ENCODE assay signal across 26 mouse cellular contexts in the genomic region with DNA sequence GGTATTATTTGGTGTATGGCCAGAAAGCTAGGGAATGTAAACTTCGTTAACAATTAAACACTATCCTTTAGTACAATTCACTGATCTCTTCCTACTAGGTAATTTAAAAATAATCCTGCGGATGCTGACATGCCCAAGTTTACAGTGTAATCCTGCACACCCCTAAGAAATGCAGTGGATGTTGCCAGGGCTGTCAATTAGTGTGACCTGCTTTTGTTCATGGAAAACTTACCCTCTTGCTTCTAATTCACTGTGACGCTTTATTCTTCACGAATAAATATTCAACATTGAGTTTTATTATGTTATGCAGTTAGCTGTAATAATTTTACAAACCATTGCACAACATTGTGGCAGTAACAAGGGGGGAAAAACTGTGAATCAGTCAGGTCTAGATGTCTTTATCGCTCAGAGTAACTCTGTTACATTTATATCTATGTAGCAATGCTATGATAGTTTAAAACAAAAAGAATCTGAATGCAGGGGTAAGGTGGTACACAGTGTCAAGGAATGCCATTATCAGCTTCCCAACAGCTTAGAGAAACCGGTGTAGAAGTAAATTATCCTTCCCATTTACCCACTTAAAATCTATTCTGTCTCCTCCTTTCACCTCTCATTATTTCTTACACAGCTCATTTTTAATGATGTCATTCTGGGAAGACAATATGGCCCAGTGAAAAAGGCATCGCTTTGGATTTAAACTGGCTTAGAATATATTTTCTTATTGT. TPM values are rescaled to one million over a fixed set of nuclear protein-coding genes. Genes with fewer than 3 reads are reported as not detected.
DNase-seq lines count a peak whose midpoint lies in the region; ATAC-seq and TF ChIP-seq lines count a peak whose summit lies in the region.
"Had no signal": no experiment of that assay in that cellular context is flagged by ENCODE, and none has a peak within 500 bp of the region (broad histone marks: within the 10 kb centered on the region; RNA-seq: fewer than 3 reads in every experiment).

No protein-coding gene starts in this region.

- no peaks in the 10 kb centered on the region for H3K9me3 ChIP-seq in forebrain, embryonic 14.5 days (replicated peaks; ENCODE audit: control insufficient read depth, low read length)
- no peaks in the 10 kb centered on the region for H3K9me3 ChIP-seq in forebrain, postnatal 0 days (ENCODE audit: low read length)
- H3K9me3 ChIP-seq in midbrain, embryonic 16.5 days (replicated peaks; ENCODE audit: control insufficient read depth, low read length, poor library complexity, severe bottlenecking) = no peaks in the 10 kb centered on the region
- H3K9me3 ChIP-seq in midbrain, embryonic 10.5 days (replicated peaks) = no peaks in the 10 kb centered on the region
- no peaks in the 10 kb centered on the region for H3K9me3 ChIP-seq in midbrain, postnatal 0 days (ENCODE audit: low read length)
- H3K9me3 ChIP-seq: embryonic facial prominence, embryonic 15.5 days; heart, embryonic 10.5 days; heart, embryonic 13.5 days had no signal

- H3K27me3 ChIP-seq in forebrain, embryonic 14.5 days (replicated peaks; ENCODE audit: control insufficient read depth, insufficient read depth, low read length) = no peaks in the 10 kb centered on the region
- no peaks in the 10 kb centered on the region for H3K27me3 ChIP-seq in forebrain, postnatal 0 days (ENCODE audit: insufficient read depth, low read length)
- no peaks in the 10 kb centered on the region for H3K27me3 ChIP-seq in midbrain, embryonic 16.5 days (ENCODE audit: control insufficient read depth, insufficient read depth, low read depth, low read length)
- no peaks in the 10 kb centered on the region for H3K27me3 ChIP-seq in midbrain, embryonic 10.5 days (ENCODE audit: low read depth, poor library complexity, severe bottlenecking)
- no peaks in the 10 kb centered on the region for H3K27me3 ChIP-seq in midbrain, postnatal 0 days (ENCODE audit: insufficient read depth, low read length)
- H3K27me3 ChIP-seq: embryonic facial prominence, embryonic 15.5 days; heart, embryonic 13.5 days had no signal

- peak; percentile 33 for DNase-seq in forebrain, embryonic 14.5 days (ENCODE audit: low spot score)
- DNase-seq in forebrain, postnatal 0 days = no peak
- DNase-seq in midbrain, embryonic 10.5 days (ENCODE audit: low spot score) = no peak
- DNase-seq in midbrain, postnatal 0 days (ENCODE audit: low spot score) = no peak
- DNase-seq in retina, postnatal 7 days (ENCODE audit: low read depth, low spot score) = peak; percentile 3
- no peak for DNase-seq in adrenal gland, adult 18-20 months (ENCODE audit: low spot score in 2 of 2)
- DNase-seq in cerebellum, postnatal 36 days = no peak
- DNase-seq: adrenal gland, postnatal 10 days; adrenal gland, postnatal 36 days; cerebellum, adult 11 months; cerebellum, adult 2 months; cerebellum, adult 9-11 months; cerebellum, postnatal 25 days; embryo, embryonic 11 days; gastrocnemius, postnatal 25 days; heart, adult 18-20 months; heart, postnatal 14 days; heart, postnatal 4 days had no signal

- no peak for TF ChIP-seq CTCF in forebrain, postnatal 0 days (IDR thresholded peaks at IDR 0.05; ENCODE audit: low read depth)
- TF ChIP-seq CTCF in midbrain, postnatal 0 days (IDR thresholded peaks at IDR 0.05) = no peak

- H3K27ac ChIP-seq in forebrain, embryonic 14.5 days (ENCODE audit: low read depth, low read length) = no peak overlapping the region
- H3K27ac ChIP-seq in forebrain, postnatal 0 days (ENCODE audit: low read depth, low read length) = no peak overlapping the region
- H3K27ac ChIP-seq in midbrain, embryonic 16.5 days (ENCODE audit: low read length) = no peak overlapping the region
- H3K27ac ChIP-seq in midbrain, embryonic 10.5 days (replicated peaks) = no peak overlapping the region
- H3K27ac ChIP-seq in midbrain, postnatal 0 days (ENCODE audit: low read depth, low read length) = no peak overlapping the region
- H3K27ac ChIP-seq: embryonic facial prominence, embryonic 15.5 days; heart, embryonic 10.5 days; heart, embryonic 13.5 days; hindbrain, embryonic 14.5 days had no signal

- ATAC-seq in forebrain, embryonic 14.5 days = peak; percentile 46; the same call in 1 of the 2 replicates
- ATAC-seq in forebrain, postnatal 0 days = no peak
- ATAC-seq in midbrain, embryonic 16.5 days = peak; percentile 73
- peak; percentile 47; the same call in 1 of the 2 replicates for ATAC-seq in midbrain, postnatal 0 days (ENCODE audit: low FRiP score)
- ATAC-seq: activated CD4-positive, CD25-positive, alpha-beta regulatory T cell, adult 4 months; CD4-positive, CD25-positive, alpha-beta regulatory T cell, adult 4 months had no signal

- H3K9ac ChIP-seq in forebrain, embryonic 14.5 days (ENCODE audit: low read length) = no peak overlapping the region
- H3K9ac ChIP-seq in forebrain, postnatal 0 days = no peak overlapping the region
- H3K9ac ChIP-seq in midbrain, embryonic 16.5 days (ENCODE audit: low read depth, low read length) = no peak overlapping the region
- no peak overlapping the region for H3K9ac ChIP-seq in midbrain, postnatal 0 days (replicated peaks; ENCODE audit: low read length, poor library complexity, severe bottlenecking)
- H3K9ac ChIP-seq: embryonic facial prominence, embryonic 15.5 days; heart, embryonic 13.5 days; hindbrain, embryonic 14.5 days had no signal

- no peak overlapping the region for H3K4me2 ChIP-seq in forebrain, embryonic 14.5 days (ENCODE audit: low read length)
- H3K4me2 ChIP-seq in forebrain, postnatal 0 days (ENCODE audit: low read depth) = no peak overlapping the region
- H3K4me2 ChIP-seq in midbrain, embryonic 16.5 days (ENCODE audit: low read length) = no peak overlapping the region
- no peak overlapping the region for H3K4me2 ChIP-seq in midbrain, postnatal 0 days (ENCODE audit: low read depth, low read length, poor library complexity, severe bottlenecking)
- H3K4me2 ChIP-seq: embryonic facial prominence, embryonic 15.5 days; heart, embryonic 13.5 days; hindbrain, embryonic 14.5 days had no signal

- no peak overlapping the region for H3K4me3 ChIP-seq in forebrain, embryonic 14.5 days (ENCODE audit: low read depth, low read length)
- no peak overlapping the region for H3K4me3 ChIP-seq in forebrain, postnatal 0 days (ENCODE audit: low read depth, low read length)
- no peak overlapping the region for H3K4me3 ChIP-seq in midbrain, embryonic 16.5 days (ENCODE audit: low read depth, low read length)
- H3K4me3 ChIP-seq in midbrain, embryonic 10.5 days = no peak overlapping the region
- no peak overlapping the region for H3K4me3 ChIP-seq in midbrain, postnatal 0 days (ENCODE audit: low read depth, low read length)
- H3K4me3 ChIP-seq: embryonic facial prominence, embryonic 15.5 days; heart, embryonic 10.5 days; heart, embryonic 13.5 days had no signal

- no peaks in the 10 kb centered on the region for H3K36me3 ChIP-seq in forebrain, embryonic 14.5 days (ENCODE audit: control insufficient read depth, insufficient read depth, low read length)
- no peaks in the 10 kb centered on the region for H3K36me3 ChIP-seq in forebrain, postnatal 0 days (ENCODE audit: insufficient read depth)
- no peaks in the 10 kb centered on the region for H3K36me3 ChIP-seq in midbrain, embryonic 16.5 days (ENCODE audit: control insufficient read depth, insufficient read depth, low read length)
- H3K36me3 ChIP-seq in midbrain, embryonic 10.5 days = no peaks in the 10 kb centered on the region
- no peaks in the 10 kb centered on the region for H3K36me3 ChIP-seq in midbrain, postnatal 0 days (ENCODE audit: insufficient read depth, low read length)
- H3K36me3 ChIP-seq: embryonic facial prominence, embryonic 15.5 days; heart, embryonic 10.5 days; heart, embryonic 13.5 days had no signal

- no peaks in the 10 kb centered on the region for H3K4me1 ChIP-seq in forebrain, embryonic 14.5 days (ENCODE audit: control insufficient read depth, insufficient read depth, low read length)
- H3K4me1 ChIP-seq in forebrain, postnatal 0 days (ENCODE audit: insufficient read depth) = no peaks in the 10 kb centered on the region
- H3K4me1 ChIP-seq in midbrain, embryonic 16.5 days (ENCODE audit: control insufficient read depth, insufficient read depth, low read length) = no peaks in the 10 kb centered on the region
- no peaks in the 10 kb centered on the region for H3K4me1 ChIP-seq in midbrain, embryonic 10.5 days
- no peaks in the 10 kb centered on the region for H3K4me1 ChIP-seq in midbrain, postnatal 0 days (ENCODE audit: insufficient read depth, low read length)
- H3K4me1 ChIP-seq: embryonic facial prominence, embryonic 15.5 days; heart, embryonic 10.5 days; heart, embryonic 13.5 days had no signal

- 26% methylated on average over 7 of the region's 7 CpGs for WGBS in forebrain, embryonic 14.5 days
- 24% methylated on average over 7 of the region's 7 CpGs for WGBS in forebrain, postnatal 0 days
- 57% methylated on average over 7 of the region's 7 CpGs for WGBS in midbrain, embryonic 16.5 days
- WGBS in midbrain, embryonic 10.5 days = 83% methylated on average over 7 of the region's 7 CpGs
- 49% methylated on average over 7 of the region's 7 CpGs for WGBS in midbrain, postnatal 0 days

RNA-seq across cellular contexts. Expression of gene Rims1, which starts 35.1 kb away (rescaled TPM):
- 3.2 and 6.2 TPM in 2 replicates for polyA plus RNA-seq in forebrain, embryonic 14.5 days (2014; fragmentation: Nextera tagmentation; extraction: Ambion mirVana)
- total RNA-seq in forebrain, postnatal 0 days (2014; rRNA removed) = 51.2 and 57.1 TPM in 2 replicates
- polyA plus RNA-seq in forebrain, postnatal 0 days (2015; fragmentation: Nextera tagmentation; extraction: Ambion mirVana) = 7.9 and 18.6 TPM in 2 replicates
- polyA plus RNA-seq in midbrain, embryonic 16.5 days (2015; fragmentation: Nextera tagmentation; extraction: Ambion mirVana) = 18.4 and 19.7 TPM in 2 replicates
- 1.2 and 1.8 TPM in 2 replicates for polyA plus RNA-seq in midbrain, embryonic 10.5 days (2016; fragmentation: Nextera tagmentation; extraction: Ambion mirVana)
- 65.5 and 76.5 TPM in 2 replicates for total RNA-seq in midbrain, postnatal 0 days (2014; rRNA removed)
- polyA plus RNA-seq in midbrain, postnatal 0 days (2015; fragmentation: Nextera tagmentation; extraction: Ambion mirVana) = 19.9 and 26.2 TPM in 2 replicates
- under 1 TPM; 0.40 to 0.64 TPM for total RNA-seq in adrenal gland, adult 18-20 months (2021)
- polyA plus RNA-seq: activated CD4-positive, CD25-positive, alpha-beta regulatory T cell, adult 4 months; C2C12; CD4-positive, CD25-positive, alpha-beta regulatory T cell, adult 4 months had no signal

Comparison
In these comparisons a context has a peak if more than half of its experiments do, and no peak if none do; other contexts are left out.
1. DNase-seq: peak in forebrain, embryonic 14.5 days (single experiment) and retina, postnatal 7 days (single experiment); none in forebrain, postnatal 0 days (single experiment), midbrain, embryonic 10.5 days (single experiment), midbrain, postnatal 0 days (single experiment), adrenal gland, adult 18-20 months (0 of 2) and cerebellum, postnatal 36 days (0 of 2).